Mouse (Mus musculus) limb, embryonic 11.5 days (tissue): ENCODE data around the gene Accs. TPM values are rescaled to one million over a fixed set of nuclear protein-coding genes. Genes with fewer than 3 reads are reported as not detected.

ENCODE experiments used
- ATAC-seq: fragments of 200-750 bp; cut with Nextera tagmentation; 2 replicates; pipeline ENCODE4 v1.8.0; 2017; ENCODE audit warnings: low read depth; ENCODE audit not compliant: insufficient number of reproducible peaks, low FRiP score, low TSS enrichment
- DNase-seq: peaks from one replicate; pipeline ENCODE4 v3.0.0-alpha.2; 2015; ENCODE audit warnings: low spot score
- H3K27ac ChIP-seq: fragments of 300-500 bp; sonication (generic); replicated peaks from 2 replicates; pipeline ENCODE4 v1.5.1; 2014; ENCODE audit warnings: low read depth, mild to moderate bottlenecking, low read length
- H3K27me3 ChIP-seq: fragments of 300-500 bp; sonication (generic); 2 replicates; pipeline ENCODE4 v1.6.1; 2014; ENCODE audit warnings: mild to moderate bottlenecking, low read length, mixed read lengths; ENCODE audit not compliant: control insufficient read depth, insufficient read depth
- H3K36me3 ChIP-seq: fragments of 300-500 bp; sonication (generic); 2 replicates; pipeline ENCODE4 v1.6.1; 2014; ENCODE audit warnings: mild to moderate bottlenecking, low read length, moderate library complexity, mixed read lengths; ENCODE audit not compliant: control insufficient read depth, insufficient read depth
- H3K4me1 ChIP-seq: fragments of 300-500 bp; sonication (generic); 2 replicates; pipeline ENCODE4 v1.6.1; 2014; ENCODE audit warnings: low read length, mixed read lengths; ENCODE audit not compliant: control insufficient read depth, insufficient read depth
- H3K4me2 ChIP-seq: fragments of 300-500 bp; sonication (generic); 2 replicates; pipeline ENCODE4 v1.6.1; 2014; ENCODE audit warnings: low read depth, mild to moderate bottlenecking, moderate library complexity; ENCODE audit not compliant: severe bottlenecking
- H3K4me3 ChIP-seq: fragments of 300-500 bp; sonication (generic); 2 replicates; pipeline ENCODE4 v1.5.1; 2014; ENCODE audit warnings: low read depth, low read length
- H3K9ac ChIP-seq: fragments of 300-500 bp; sonication (generic); 2 replicates; pipeline ENCODE4 v1.6.1; 2014; ENCODE audit warnings: mild to moderate bottlenecking, low read length
- H3K9me3 ChIP-seq: fragments of 300-500 bp; sonication (generic); 2 replicates; pipeline ENCODE4 v1.6.1; 2016; ENCODE audit warnings: low read length; ENCODE audit not compliant: control insufficient read depth
- WGBS: fragments of 180-500 bp; shearing (Covaris S2); extraction: QIAGEN DNeasy Blood & Tissue Kit; methylation state at CpG from one replicate; pipeline ENCODE4 v1.1.7; 2014; 5-methylcytosine and 5-hydroxymethylcytosine counted together
- polyA plus RNA-seq: library from polyadenylated mRNA; unstranded; fragments of >200 nt; fragmentation: Nextera tagmentation; extraction: Ambion mirVana; gene quantifications from 2 replicates; pipeline ENCODE4 v1.2.1, GENCODE M21; 2014

Gene Accs
- polyA plus RNA-seq, 1 experiment from 2014 or later: 9.0 TPM

- Histone ChIP-seq H3K9ac (no peak overlapping the region), H3K27ac (no peak overlapping the region), H3K36me3 (no peaks in the 10 kb centered on the region; the same call in 1 of the 2 replicates), H3K27me3 (no peaks in the 10 kb centered on the region; the same call in 1 of the 2 replicates), H3K4me1 (peaks cover 16% of the 10 kb centered on the region), H3K4me2 (no peak overlapping the region), H3K9me3 (no peaks in the 10 kb centered on the region), H3K4me3 (no peak overlapping the region)
- ATAC-seq (no peak), DNase-seq (no peak)
- 2% methylated on average over 2 of the region's 2 CpGs for WGBS
Measured at GRCm38 (mm10) chr2:93785432-93785798, 64.3 kb downstream of the Accs start.

GRCm38 (mm10) chr2:93784721-93785431 is 64.9 kb downstream of the Accs start:
- no peak overlapping the region for H3K27ac ChIP-seq
- H3K9ac ChIP-seq: no peak overlapping the region
- H3K27me3 ChIP-seq: no peaks in the 10 kb centered on the region; the same call in 1 of the 2 replicates
- DNase-seq (no peak), ATAC-seq (no peak)
- no peak overlapping the region for H3K4me3 ChIP-seq
- H3K4me1 ChIP-seq: peaks cover 18% of the 10 kb centered on the region
- no peak overlapping the region for H3K4me2 ChIP-seq
- H3K36me3 ChIP-seq: no peaks in the 10 kb centered on the region; the same call in 1 of the 2 replicates
- H3K9me3 ChIP-seq: no peaks in the 10 kb centered on the region
- WGBS: 14% methylated on average over 12 of the region's 12 CpGs

GRCm38 (mm10) chr2:93783926-93784539 is 65.7 kb downstream of the Accs start:
- peaks cover 27% of the 10 kb centered on the region for H3K4me1 ChIP-seq
- no peak overlapping the region for H3K27ac ChIP-seq
- no peak overlapping the region for H3K4me2 ChIP-seq
- ATAC-seq: no peak
- H3K27me3 ChIP-seq: no peaks in the 10 kb centered on the region; the same call in 1 of the 2 replicates
- H3K9ac ChIP-seq: no peak overlapping the region
- no peaks in the 10 kb centered on the region for H3K9me3 ChIP-seq
- no peaks in the 10 kb centered on the region for H3K36me3 ChIP-seq
- WGBS: 60% methylated on average over 9 of the region's 9 CpGs
- no peak overlapping the region for H3K4me3 ChIP-seq
- DNase-seq: no peak

Other genes with a start within 250 kb of the Accs start
- gene Alx4, start 207.6 kb downstream of the Accs start, polyA plus RNA-seq: 7.9 and 10.0 TPM in 2 replicates
- gene Ext2, start 27.4 kb downstream of the Accs start, polyA plus RNA-seq: 69.8 and 75.1 TPM in 2 replicates
- gene Accsl, start 19.2 kb upstream of the Accs start, polyA plus RNA-seq: not detected in 2 replicates
- gene Gm13889, start 107.3 kb upstream of the Accs start, polyA plus RNA-seq: 0.67 and 1.1 TPM in 2 replicates
- not detected in 2 replicates for gene Gm27027, start 146.4 kb upstream of the Accs start, polyA plus RNA-seq
- gene Alkbh3, start 160.9 kb upstream of the Accs start, polyA plus RNA-seq: 58.2 and 63.1 TPM in 2 replicates